Mouse (Mus musculus) mammary gland, adult 2 months (tissue): ENCODE data around the gene Cmc4. TPM values are rescaled to one million over a fixed set of nuclear protein-coding genes. Genes with fewer than 3 reads are reported as not detected.

ENCODE experiments used
- polyA plus RNA-seq: library from polyadenylated mRNA; depleted of rRNA; stranded (reverse); fragments of >200 nt; gene quantifications from 2 replicates; pipeline ENCODE4 v1.2.3, GENCODE M21; 2012; ENCODE audit warnings: low replicate concordance; rRNA removed

The Cmc4 gene
- polyA plus RNA-seq, result 2.0 and 2.1 TPM in 2 replicates

GRCm38 (mm10) chrX:75415936-75416785 lies at the start of gene Cmc4, which contains the start of the genes Mtcp1 and Brcc3:
TSS of gene Cmc4 (minus strand) at chrX:75416584.
TSS of gene Mtcp1 (minus strand) at chrX:75416588.
TSS of gene Brcc3 (plus strand) at chrX:75416628.

GRCm38 (mm10) chrX:75382195-75382771 lies 34.1 kb downstream of the Cmc4 start, which contains the start of the genes Fundc2 and F8:
TSS of gene Fundc2 (plus strand) at chrX:75382399.
TSS of gene F8 (minus strand) at chrX:75382615.

Other genes starting within 250 kb of the Cmc4 start
- gene Fundc2, start 34.2 kb downstream of the Cmc4 start, polyA plus RNA-seq, result 4.8 and 26.4 TPM in 2 replicates
- gene F8, start 34.0 kb downstream of the Cmc4 start, polyA plus RNA-seq, result 0.75 and 2.3 TPM in 2 replicates
- 3.5 and 7.1 TPM in 2 replicates for gene Mtcp1, start within 50 bp of the Cmc4 start, polyA plus RNA-seq
- gene Brcc3, start within 50 bp of the Cmc4 start, polyA plus RNA-seq, result 3.6 and 13.6 TPM in 2 replicates
- 0.87 and 4.0 TPM in 2 replicates for gene Vbp1, start 97.7 kb upstream of the Cmc4 start, polyA plus RNA-seq
- gene Rab39b, start 161.6 kb upstream of the Cmc4 start, polyA plus RNA-seq, result 0.09 and 0.14 TPM in 2 replicates